Mouse (Mus musculus): ENCODE measurements around the gene Has3. TPM values are rescaled to one million over a fixed set of nuclear protein-coding genes. Genes with fewer than 3 reads are reported as not detected.
"Not testable (repeated sequence)": the region's sequence is repeated elsewhere in the genome, so short reads cannot be mapped to it uniquely, and the experiment has no call there.

The Has3 gene
- polyA plus RNA-seq, 1 experiment from 2014 or later = 0.76 TPM

DNA sequence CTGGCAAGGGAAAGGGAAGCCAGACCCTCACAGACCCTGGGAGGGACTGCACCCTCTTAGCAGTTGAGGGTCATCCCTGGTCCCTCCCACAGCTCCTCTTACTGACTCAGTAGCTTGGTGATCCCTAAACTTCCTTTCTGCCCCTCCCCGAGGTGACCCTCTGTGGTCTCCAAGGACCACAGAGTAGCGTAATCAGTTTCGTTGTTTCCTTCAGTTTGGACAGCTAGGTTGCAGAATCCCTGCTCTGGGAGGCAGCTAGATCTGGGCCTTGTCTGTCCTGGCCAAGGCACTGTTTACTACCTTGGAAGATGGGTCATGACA, 14.8 kb upstream of the Has3 start:
- peaks cover 14% of the 10 kb centered on the region; the same call in 1 of the 2 replicates for H3K4me1 ChIP-seq
- H3K9ac ChIP-seq = 0 out of 2 replicates have a peak overlapping the region, but pooled peaks have one; percentile 27
- H3K27me3 ChIP-seq = no peaks in the 10 kb centered on the region
- 71% methylated on average over 3 of the region's 3 CpGs for WGBS
- H3K9me3 ChIP-seq = no peaks in the 10 kb centered on the region
- no peak overlapping the region for H3K4me2 ChIP-seq
- H3K36me3 ChIP-seq = peaks cover 19% of the 10 kb centered on the region; the same call in 1 of the 2 replicates
- H3K4me3 ChIP-seq = no peak overlapping the region
- H3K27ac ChIP-seq = no peak overlapping the region
- no peak for ATAC-seq (ENCODE audit: insufficient number of reproducible peaks, insufficient read depth, low FRiP score, low TSS enrichment, low read depth)

DNA sequence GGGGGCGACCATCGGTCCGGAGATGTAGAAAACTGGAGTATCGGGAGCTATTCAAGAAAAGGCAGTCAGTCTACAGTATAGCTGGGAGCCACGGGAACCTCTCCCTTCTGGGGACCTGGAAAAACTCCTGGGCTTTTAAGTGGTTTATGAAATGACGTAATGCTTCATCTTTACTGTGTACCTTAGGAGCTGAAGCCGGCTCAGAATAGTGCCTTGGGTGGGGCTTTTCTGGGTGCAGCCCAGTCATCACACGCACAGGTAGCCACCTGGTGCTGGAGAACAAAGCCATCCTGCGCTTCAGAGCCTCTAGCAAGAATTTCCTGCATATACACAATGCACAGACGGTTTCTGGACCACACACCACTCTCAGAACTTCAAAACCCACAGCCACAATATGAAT, 7.2 kb upstream of the Has3 start:
- Histone ChIP-seq H3K9ac (no peak overlapping the region), H3K9me3 (no peaks in the 10 kb centered on the region), H3K4me3 (no peak overlapping the region), H3K4me2 (no peak overlapping the region), H3K27ac (no peak overlapping the region), H3K4me1 (no peaks in the 10 kb centered on the region; the same call in 1 of the 2 replicates), H3K36me3 (no peaks in the 10 kb centered on the region), H3K27me3 (no peaks in the 10 kb centered on the region)
- ATAC-seq (ENCODE audit: insufficient number of reproducible peaks, insufficient read depth, low FRiP score, low TSS enrichment, low read depth) = no peak
- whole genome bisulfite sequencing = 83% methylated on average over 10 of the region's 10 CpGs

- Histone ChIP-seq H3K27me3 (peaks cover 22% of the 10 kb centered on the region), H3K27ac (no peak overlapping the region), H3K4me1 (peaks cover 9% of the 10 kb centered on the region), H3K4me3 (no peak overlapping the region), H3K9me3 (no peaks in the 10 kb centered on the region), H3K36me3 (no peaks in the 10 kb centered on the region), H3K9ac (no peak overlapping the region), H3K4me2 (no peak overlapping the region)
- WGBS = 77% methylated on average over 9 of the region's 9 CpGs
- no peak for ATAC-seq (ENCODE audit: insufficient number of reproducible peaks, insufficient read depth, low FRiP score, low TSS enrichment, low read depth)
Observed at GRCm38 (mm10) chr8:106865354-106865753, 4.7 kb upstream of the Has3 start.

DNA sequence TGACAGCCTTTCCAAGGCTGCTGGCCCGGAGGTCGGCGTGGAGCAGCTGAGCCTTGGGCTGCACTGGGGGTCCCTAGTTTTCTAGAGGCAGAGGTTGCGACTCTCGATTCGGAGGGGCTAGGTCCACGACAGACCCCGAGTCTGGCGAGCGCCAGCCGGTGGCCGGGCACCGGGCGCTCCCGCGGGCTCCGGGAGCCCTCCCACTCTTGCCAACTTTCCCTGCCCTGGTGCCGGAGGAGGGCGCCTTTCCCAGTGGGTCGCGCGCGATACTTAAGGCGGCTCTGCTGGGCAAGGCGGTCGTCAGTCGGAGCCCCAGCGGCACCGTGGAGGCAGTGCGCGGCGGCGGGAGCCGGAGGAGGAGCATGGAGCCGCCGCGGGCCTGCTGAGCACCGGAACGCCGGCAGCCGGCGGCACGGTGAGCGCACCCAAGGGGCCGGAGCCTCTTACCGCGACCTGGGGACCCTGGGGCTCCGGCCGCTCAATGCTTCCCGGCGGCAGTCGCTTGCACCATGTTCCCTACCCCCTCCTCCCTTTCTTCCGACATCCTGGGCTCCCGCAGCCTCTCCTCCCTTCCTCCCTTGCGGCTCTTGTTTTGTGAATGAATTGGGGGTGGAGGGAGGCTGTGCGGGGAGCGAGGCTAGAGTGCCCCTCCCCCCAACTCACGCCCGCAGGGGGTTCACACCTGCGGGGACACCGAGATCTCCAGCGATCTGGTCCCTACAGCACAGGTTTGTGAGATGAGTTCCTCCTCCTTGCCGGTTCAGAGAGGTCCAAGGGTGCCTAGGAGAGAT, 690 bp downstream of the Has3 start:
- WGBS = under 1% methylated on average over 62 of the region's 63 CpGs
- 0 out of 2 replicates have a peak, but pooled peaks have one; percentile 7 for ATAC-seq (ENCODE audit: insufficient number of reproducible peaks, insufficient read depth, low FRiP score, low TSS enrichment, low read depth)
- Histone ChIP-seq H3K27me3 (peaks cover 66% of the 10 kb centered on the region), H3K9ac (peak overlapping the region; percentile 74), H3K4me1 (peaks cover 33% of the 10 kb centered on the region), H3K27ac (no peak overlapping the region), H3K9me3 (no peaks in the 10 kb centered on the region), H3K4me2 (peak overlapping the region; percentile 99), H3K36me3 (peaks cover 16% of the 10 kb centered on the region), H3K4me3 (peak overlapping the region; percentile 64)

GRCm38 (mm10) chr8:106871328-106871926, 1.4 kb downstream of the Has3 start:
- peak overlapping the region; percentile 74 for H3K9ac ChIP-seq
- ATAC-seq (ENCODE audit: insufficient number of reproducible peaks, insufficient read depth, low FRiP score, low TSS enrichment, low read depth) = 0 out of 2 replicates have a peak, but pooled peaks have one; percentile 7
- H3K36me3 ChIP-seq = peaks cover 23% of the 10 kb centered on the region
- under 1% methylated on average over 15 of the region's 15 CpGs for WGBS
- peak overlapping the region; percentile 99 for H3K4me2 ChIP-seq
- peak overlapping the region; percentile 64 for H3K4me3 ChIP-seq
- H3K4me1 ChIP-seq = peaks cover 33% of the 10 kb centered on the region
- H3K27ac ChIP-seq = no peak overlapping the region
- H3K27me3 ChIP-seq = peaks cover 66% of the 10 kb centered on the region
- H3K9me3 ChIP-seq = no peaks in the 10 kb centered on the region

DNA sequence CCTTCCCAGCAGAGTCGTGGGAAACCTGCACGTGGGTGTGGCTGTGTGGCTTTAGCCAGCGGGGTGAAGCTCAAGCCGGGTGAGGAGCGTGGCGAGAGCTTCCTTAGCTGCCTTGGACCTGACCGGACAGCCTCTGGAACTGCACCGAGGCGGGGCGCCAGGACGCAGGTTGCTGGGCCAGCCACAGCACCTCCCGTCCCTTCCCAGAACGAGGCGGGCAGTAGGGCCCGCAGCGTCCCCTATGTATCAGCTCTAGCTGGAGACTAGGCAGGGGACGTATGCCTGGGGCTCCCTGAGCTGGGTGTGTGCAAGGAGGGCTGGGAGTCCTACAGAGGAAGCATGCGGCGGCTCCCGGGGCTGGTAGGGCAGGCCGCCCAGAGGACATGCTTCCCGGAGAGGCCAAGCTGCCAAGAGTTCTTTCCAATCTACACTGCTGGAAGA, 1.9 kb downstream of the Has3 start:
- Histone ChIP-seq H3K9me3 (no peaks in the 10 kb centered on the region), H3K4me1 (peaks cover 33% of the 10 kb centered on the region), H3K9ac (peak overlapping the region; percentile 74), H3K27me3 (peaks cover 66% of the 10 kb centered on the region), H3K4me2 (peak overlapping the region; percentile 99), H3K36me3 (peaks cover 28% of the 10 kb centered on the region), H3K4me3 (peak overlapping the region; percentile 64), H3K27ac (no peak overlapping the region)
- no peak for ATAC-seq (ENCODE audit: insufficient number of reproducible peaks, insufficient read depth, low FRiP score, low TSS enrichment, low read depth)
- under 1% methylated on average over 22 of the region's 22 CpGs for WGBS

- peak overlapping the region; percentile 74 for H3K9ac ChIP-seq
- peaks cover 66% of the 10 kb centered on the region for H3K27me3 ChIP-seq
- H3K36me3 ChIP-seq = peaks cover 34% of the 10 kb centered on the region
- no peak overlapping the region for H3K27ac ChIP-seq
- H3K4me3 ChIP-seq = peak overlapping the region; percentile 64
- peak overlapping the region; percentile 99 for H3K4me2 ChIP-seq
- no peaks in the 10 kb centered on the region for H3K9me3 ChIP-seq
- WGBS = 7% methylated on average over 8 of the region's 8 CpGs
- no peak for ATAC-seq (ENCODE audit: insufficient number of reproducible peaks, insufficient read depth, low FRiP score, low TSS enrichment, low read depth)
- H3K4me1 ChIP-seq = peaks cover 33% of the 10 kb centered on the region
Observed at GRCm38 (mm10) chr8:106872454-106873034, 2.5 kb downstream of the Has3 start.

DNA sequence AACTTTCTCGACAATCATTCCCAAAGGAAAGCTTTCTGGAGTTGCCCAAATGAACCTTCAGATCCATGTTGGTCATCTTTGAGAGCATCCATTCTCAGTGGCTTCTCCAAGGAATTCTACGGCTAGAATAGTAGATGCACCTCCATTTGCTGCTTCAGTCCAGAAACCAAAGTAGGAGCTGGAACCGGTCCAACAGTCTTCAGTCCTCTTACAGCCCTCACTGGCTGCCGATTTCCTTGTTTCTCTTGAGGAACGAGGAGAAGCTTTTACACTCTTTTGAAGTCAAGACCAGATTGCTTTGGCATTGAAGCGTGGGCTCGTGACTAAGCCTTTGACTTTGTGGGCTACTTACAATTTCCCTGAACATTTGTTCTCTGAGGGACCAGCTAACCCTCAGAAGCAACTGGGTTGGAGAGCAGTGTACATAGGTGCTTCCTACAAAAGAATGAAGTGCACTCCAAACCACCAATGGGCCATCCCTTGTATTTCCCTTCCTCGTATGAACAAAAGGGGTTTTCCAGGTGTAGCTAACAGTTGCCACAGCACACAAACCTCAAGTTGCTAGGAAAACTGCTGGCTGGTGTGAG, 10.2 kb downstream of the Has3 start:
- ATAC-seq (ENCODE audit: insufficient number of reproducible peaks, insufficient read depth, low FRiP score, low TSS enrichment, low read depth) = no peak
- Histone ChIP-seq H3K27me3 (no peaks in the 10 kb centered on the region), H3K9me3 (no peaks in the 10 kb centered on the region), H3K4me1 (no peaks in the 10 kb centered on the region), H3K36me3 (peaks cover 92% of the 10 kb centered on the region), H3K27ac (no peak overlapping the region), H3K4me2 (no peak overlapping the region), H3K9ac (no peak overlapping the region), H3K4me3 (no peak overlapping the region)
- WGBS = 92% methylated on average over 8 of the region's 8 CpGs

DNA sequence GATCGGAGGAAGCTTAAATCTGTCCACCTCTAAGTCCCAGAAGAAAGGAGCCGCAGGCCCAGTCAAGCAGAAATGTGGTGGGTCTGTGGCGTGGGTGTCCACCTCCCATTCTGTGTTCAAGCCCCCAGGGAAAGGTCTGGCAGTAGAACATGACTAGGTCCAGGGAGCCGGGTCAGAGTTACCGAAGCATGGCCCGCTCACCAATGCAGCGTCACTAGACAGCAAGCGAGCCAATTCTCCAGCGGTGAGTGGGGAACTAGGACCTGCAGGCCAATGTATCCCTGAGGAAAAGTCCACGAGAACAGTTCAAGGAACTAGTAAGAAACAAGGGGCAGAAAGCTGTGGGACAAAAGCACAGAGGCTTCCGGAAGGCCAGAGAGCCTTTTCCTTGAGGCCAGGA, 14.1 kb downstream of the Has3 start:
- not testable (repeated sequence) for H3K9ac ChIP-seq; H3K4me3 ChIP-seq; H3K27ac ChIP-seq; H3K4me1 ChIP-seq; H3K27me3 ChIP-seq; ATAC-seq (ENCODE audit: insufficient number of reproducible peaks, insufficient read depth, low FRiP score, low TSS enrichment, low read depth); H3K4me2 ChIP-seq; H3K9me3 ChIP-seq
- H3K36me3 ChIP-seq = peaks cover 73% of the 10 kb centered on the region
- 94% methylated on average over 11 of the region's 11 CpGs for WGBS

- 95% methylated on average over 4 of the region's 4 CpGs for WGBS
- not testable (repeated sequence) for H3K4me1 ChIP-seq; ATAC-seq (ENCODE audit: insufficient number of reproducible peaks, insufficient read depth, low FRiP score, low TSS enrichment, low read depth); H3K9ac ChIP-seq; H3K4me2 ChIP-seq; H3K9me3 ChIP-seq; H3K4me3 ChIP-seq; H3K27me3 ChIP-seq; H3K27ac ChIP-seq
- peaks cover 65% of the 10 kb centered on the region for H3K36me3 ChIP-seq
Observed at GRCm38 (mm10) chr8:106884826-106885400, 14.9 kb downstream of the Has3 start.

Data from embryonic facial prominence, embryonic 13.5 days (tissue).